Mouse (Mus musculus): Measurements from ENCODE around the gene Lrfn4.

- no peak for TF ChIP-seq CTCF (IDR thresholded peaks at IDR 0.05; ENCODE audit: low read depth, low read length)
- TF ChIP-seq POLR2A (IDR thresholded peaks at IDR 0.05; ENCODE audit: insufficient read depth, low read length): no peak
- TF ChIP-seq EP300 (IDR thresholded peaks at IDR 0.05; ENCODE audit: insufficient read depth, low read depth, low read length): no peak
Observed at GRCm38 (mm10) chr19:4596071-4596470, 19.4 kb downstream of the Lrfn4 start.
